Mouse (Mus musculus) limb, embryonic 13.5 days (tissue): ENCODE measurements around the gene Ccdc43. TPM values are rescaled to one million over a fixed set of nuclear protein-coding genes. Genes with fewer than 3 reads are reported as not detected.
"Not testable (repeated sequence)": the region's sequence is repeated elsewhere in the genome, so short reads cannot be mapped to it uniquely, and the experiment has no call there.

Source experiments
- ATAC-seq: fragments of 200-750 bp; cut with Nextera tagmentation; 2 replicates; pipeline ENCODE4 v1.8.0; 2017; ENCODE audit warnings: low read depth, moderate number of reproducible peaks, moderate TSS enrichment; ENCODE audit not compliant: low FRiP score
- H3K27ac ChIP-seq: fragments of 300-500 bp; sonication (generic); 2 replicates; pipeline ENCODE4 v1.5.1; 2015; ENCODE audit warnings: inconsistent platforms, mild to moderate bottlenecking, moderate library complexity
- H3K27me3 ChIP-seq: fragments of 300-500 bp; sonication (generic); 2 replicates; pipeline ENCODE4 v1.6.1; 2015; ENCODE audit warnings: mild to moderate bottlenecking, inconsistent platforms
- H3K36me3 ChIP-seq: fragments of 300-500 bp; sonication (generic); 2 replicates; pipeline ENCODE4 v1.6.1; 2015; ENCODE audit warnings: inconsistent platforms, mild to moderate bottlenecking, moderate library complexity
- H3K4me1 ChIP-seq: fragments of 300-500 bp; sonication (generic); 2 replicates; pipeline ENCODE4 v1.6.1; 2015; ENCODE audit warnings: inconsistent platforms
- H3K4me2 ChIP-seq: fragments of 300-500 bp; sonication (generic); replicated peaks from 2 replicates; pipeline ENCODE4 v1.6.1; 2015; ENCODE audit warnings: inconsistent platforms, mild to moderate bottlenecking, moderate library complexity
- H3K4me3 ChIP-seq: fragments of 300-500 bp; sonication (generic); 2 replicates; pipeline ENCODE4 v1.5.1; 2015; ENCODE audit warnings: moderate library complexity, mild to moderate bottlenecking, inconsistent platforms
- H3K9ac ChIP-seq: fragments of 300-500 bp; sonication (generic); 2 replicates; pipeline ENCODE4 v1.6.1; 2015; ENCODE audit warnings: mild to moderate bottlenecking, inconsistent platforms
- H3K9me3 ChIP-seq: fragments of 300-500 bp; sonication (generic); 2 replicates; pipeline ENCODE4 v1.6.1; 2016; ENCODE audit warnings: inconsistent platforms
- WGBS: fragments of 180-500 bp; shearing (Covaris S2); methylation state at CpG from one replicate; pipeline ENCODE4 v1.1.7; 2015; 5-methylcytosine and 5-hydroxymethylcytosine counted together
- polyA plus RNA-seq: library from polyadenylated mRNA; unstranded; fragments of >200 nt; fragmentation: Nextera tagmentation; extraction: Ambion mirVana; gene quantifications from 2 replicates; pipeline ENCODE4 v1.2.1, GENCODE M21; 2015

Gene Ccdc43
- polyA plus RNA-seq, 1 experiment from 2014 or later, result 46.1 TPM

GRCm38 (mm10) chr11:102728614-102729013 is 31.0 kb upstream of the Ccdc43 start:
- H3K9ac ChIP-seq, result no peak overlapping the region
- H3K27me3 ChIP-seq, result peaks cover 1% of the 10 kb centered on the region; the same call in 1 of the 2 replicates
- no peak overlapping the region for H3K4me2 ChIP-seq
- no peaks in the 10 kb centered on the region for H3K4me1 ChIP-seq
- ATAC-seq, result no peak
- no peaks in the 10 kb centered on the region for H3K9me3 ChIP-seq
- H3K4me3 ChIP-seq, result no peak overlapping the region
- no peaks in the 10 kb centered on the region for H3K36me3 ChIP-seq
- no peak overlapping the region for H3K27ac ChIP-seq
- WGBS, result 33% methylated on average over 7 of the region's 7 CpGs

DNA sequence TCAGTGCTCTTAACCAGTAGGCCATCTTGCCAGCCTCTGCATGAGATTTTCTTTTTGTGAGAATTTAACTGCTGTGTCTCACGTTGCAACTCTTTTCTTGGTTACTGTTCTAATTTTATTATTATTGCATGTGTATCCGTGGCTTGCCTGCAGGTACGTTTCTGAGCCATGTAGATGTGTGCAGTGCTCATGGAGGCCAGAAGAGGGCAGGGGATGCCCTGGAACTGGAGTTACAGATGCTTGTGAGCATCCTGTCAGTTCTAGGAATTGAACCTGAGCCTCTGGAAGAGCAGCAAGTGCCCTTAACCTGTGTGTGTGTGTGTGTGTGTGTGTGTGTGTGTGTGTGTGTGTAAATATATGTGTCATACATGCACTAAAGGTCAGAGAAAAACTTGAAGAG is 28.0 kb upstream of the Ccdc43 start:
- ATAC-seq, result no peak
- H3K9ac ChIP-seq, result no peak overlapping the region
- WGBS, result 23% methylated on average over 3 of the region's 3 CpGs

DNA sequence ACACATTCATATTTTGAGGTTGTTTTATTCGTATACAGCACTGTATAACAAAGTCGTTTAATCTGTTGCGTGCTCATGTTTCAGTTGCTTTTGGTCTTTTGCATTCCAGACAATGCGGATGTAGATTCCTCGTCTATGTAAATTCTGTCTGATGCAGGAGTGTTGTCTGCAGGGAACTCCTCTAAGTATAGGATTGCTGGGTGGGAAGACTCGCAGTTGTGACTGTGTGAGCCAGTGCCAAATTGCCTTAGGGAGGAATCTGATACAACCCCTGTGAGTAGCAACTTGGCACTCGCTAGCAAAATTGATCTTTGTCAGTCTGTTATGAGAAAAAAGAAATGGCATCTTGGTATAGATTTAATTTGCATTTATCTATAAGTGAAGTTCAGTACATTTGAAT is 18.6 kb upstream of the Ccdc43 start:
- no peak overlapping the region for H3K4me2 ChIP-seq
- H3K4me1 ChIP-seq, result no peaks in the 10 kb centered on the region
- no peak overlapping the region for H3K9ac ChIP-seq
- H3K27me3 ChIP-seq, result no peaks in the 10 kb centered on the region
- no peak overlapping the region for H3K4me3 ChIP-seq
- H3K9me3 ChIP-seq, result 0 out of 2 replicates have a peak, but pooled peaks cover 8% of the 10 kb centered on the region
- H3K36me3 ChIP-seq, result no peaks in the 10 kb centered on the region
- ATAC-seq, result no peak
- no peak overlapping the region for H3K27ac ChIP-seq
- 68% methylated on average over 7 of the region's 7 CpGs for WGBS

More for the DNA sequence above, 28.0 kb upstream of the Ccdc43 start:
- H3K36me3 ChIP-seq, result no peaks in the 10 kb centered on the region
- H3K4me2 ChIP-seq, result no peak overlapping the region
- no peaks in the 10 kb centered on the region for H3K4me1 ChIP-seq
- no peaks in the 10 kb centered on the region for H3K9me3 ChIP-seq
- peaks cover 3% of the 10 kb centered on the region; the same call in 1 of the 2 replicates for H3K27me3 ChIP-seq
- H3K27ac ChIP-seq, result no peak overlapping the region
- no peak overlapping the region for H3K4me3 ChIP-seq

DNA sequence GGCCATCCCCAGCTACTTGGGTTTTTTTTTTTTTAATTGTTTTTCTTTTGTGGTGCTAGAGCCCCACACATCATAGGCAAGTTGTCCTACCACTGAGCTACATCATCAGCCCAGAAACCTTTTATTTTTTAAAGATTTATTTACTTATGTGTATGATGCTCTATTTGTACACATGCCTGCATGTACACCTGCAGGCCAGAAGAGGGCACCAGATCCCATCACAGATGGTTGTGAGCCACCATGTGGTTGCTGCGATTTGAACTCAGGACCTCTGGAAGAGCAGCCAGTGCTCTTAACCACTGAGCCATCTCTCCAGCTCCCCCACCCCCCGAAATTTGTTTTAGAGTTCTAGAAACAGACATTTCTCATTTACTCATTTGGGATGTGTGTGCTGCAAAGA is 17.0 kb upstream of the Ccdc43 start:
- not testable (repeated sequence) for H3K4me2 ChIP-seq, H3K27ac ChIP-seq, H3K9me3 ChIP-seq, H3K36me3 ChIP-seq, H3K4me1 ChIP-seq, ATAC-seq, H3K9ac ChIP-seq, H3K27me3 ChIP-seq, H3K4me3 ChIP-seq
- 79% methylated on average over 2 of the region's 2 CpGs for WGBS

- H3K9ac ChIP-seq, result no peak overlapping the region
- H3K27me3 ChIP-seq, result no peaks in the 10 kb centered on the region
- H3K4me2 ChIP-seq, result no peak overlapping the region
- H3K27ac ChIP-seq, result no peak overlapping the region
- 0 out of 2 replicates have a peak, but pooled peaks cover 8% of the 10 kb centered on the region for H3K9me3 ChIP-seq
- H3K36me3 ChIP-seq, result no peaks in the 10 kb centered on the region
- no peak overlapping the region for H3K4me3 ChIP-seq
- ATAC-seq, result no peak
- no peaks in the 10 kb centered on the region for H3K4me1 ChIP-seq
- WGBS, result 91% methylated on average over 4 of the region's 4 CpGs
These were observed 14.8 kb upstream of the Ccdc43 start for GRCm38 (mm10) chr11:102712411-102712810.

DNA sequence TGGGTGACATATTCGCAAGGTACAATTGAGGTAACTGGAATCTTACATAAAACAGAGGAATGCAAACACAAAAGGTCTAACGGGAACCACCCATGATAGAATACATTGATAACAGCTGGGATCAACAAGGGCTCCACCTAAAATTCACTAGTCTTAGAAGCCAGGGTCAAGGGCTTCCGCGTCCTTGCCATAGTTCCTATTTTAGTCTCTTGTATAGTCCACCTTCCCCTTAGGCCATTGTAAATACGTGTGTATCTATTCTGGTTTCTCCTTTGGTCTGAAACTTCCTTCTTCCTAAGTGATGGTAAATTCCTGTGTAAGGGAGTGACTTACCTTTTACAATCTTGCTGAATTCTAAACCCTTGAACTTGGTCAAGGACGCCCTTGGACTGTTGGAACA is 4.6 kb upstream of the Ccdc43 start:
- H3K9ac ChIP-seq, H3K4me3 ChIP-seq, H3K36me3 ChIP-seq, ATAC-seq, H3K4me1 ChIP-seq, H3K27me3 ChIP-seq, H3K27ac ChIP-seq, H3K9me3 ChIP-seq, H3K4me2 ChIP-seq: not testable (repeated sequence)
- WGBS, result 90% methylated on average over 6 of the region's 6 CpGs

- H3K4me2 ChIP-seq, result peak overlapping the region; percentile 66
- no peaks in the 10 kb centered on the region for H3K9me3 ChIP-seq
- peak overlapping the region; percentile 81 for H3K9ac ChIP-seq
- WGBS, result 17% methylated on average over 9 of the region's 9 CpGs
- peaks cover 14% of the 10 kb centered on the region for H3K36me3 ChIP-seq
- peak overlapping the region; percentile 22; the same call in 1 of the 2 replicates for H3K27ac ChIP-seq
- no peaks in the 10 kb centered on the region for H3K27me3 ChIP-seq
- ATAC-seq, result no peak
- peaks cover 15% of the 10 kb centered on the region for H3K4me1 ChIP-seq
- H3K4me3 ChIP-seq, result peak overlapping the region; percentile 66
These were observed 465 bp upstream of the Ccdc43 start for GRCm38 (mm10) chr11:102698018-102698476.

- Histone ChIP-seq H3K9ac (no peak overlapping the region), H3K4me1 (peaks cover 15% of the 10 kb centered on the region), H3K9me3 (no peaks in the 10 kb centered on the region), H3K27me3 (no peaks in the 10 kb centered on the region), H3K4me2 (no peak overlapping the region), H3K27ac (no peak overlapping the region), H3K36me3 (peaks cover 24% of the 10 kb centered on the region), H3K4me3 (no peak overlapping the region)
- ATAC-seq, result no peak
- 88% methylated on average over 7 of the region's 7 CpGs for WGBS
These were observed 2.3 kb downstream of the Ccdc43 start for GRCm38 (mm10) chr11:102695289-102695688.

GRCm38 (mm10) chr11:102690162-102690561 is 7.4 kb downstream of the Ccdc43 start:
- Histone ChIP-seq H3K4me3 (no peak overlapping the region), H3K4me1 (no peaks in the 10 kb centered on the region), H3K27me3 (no peaks in the 10 kb centered on the region), H3K9ac (no peak overlapping the region), H3K36me3 (peaks cover 48% of the 10 kb centered on the region), H3K4me2 (no peak overlapping the region), H3K9me3 (no peaks in the 10 kb centered on the region), H3K27ac (no peak overlapping the region)
- WGBS, result 59% methylated on average over 6 of the region's 6 CpGs
- ATAC-seq, result 0 out of 2 replicates have a peak, but pooled peaks have one; percentile 36

- Histone ChIP-seq H3K4me1 (no peaks in the 10 kb centered on the region), H3K9me3 (peaks cover 14% of the 10 kb centered on the region), H3K27ac (no peak overlapping the region), H3K9ac (no peak overlapping the region), H3K4me3 (peak overlapping the region; percentile 28), H3K36me3 (no peaks in the 10 kb centered on the region), H3K27me3 (peaks cover 42% of the 10 kb centered on the region), H3K4me2 (peak overlapping the region; percentile 40)
- 46% methylated on average over 75 of the region's 84 CpGs for WGBS
- no peak for ATAC-seq
These were observed 31.7 kb downstream of the Ccdc43 start for GRCm38 (mm10) chr11:102665637-102666435.

DNA sequence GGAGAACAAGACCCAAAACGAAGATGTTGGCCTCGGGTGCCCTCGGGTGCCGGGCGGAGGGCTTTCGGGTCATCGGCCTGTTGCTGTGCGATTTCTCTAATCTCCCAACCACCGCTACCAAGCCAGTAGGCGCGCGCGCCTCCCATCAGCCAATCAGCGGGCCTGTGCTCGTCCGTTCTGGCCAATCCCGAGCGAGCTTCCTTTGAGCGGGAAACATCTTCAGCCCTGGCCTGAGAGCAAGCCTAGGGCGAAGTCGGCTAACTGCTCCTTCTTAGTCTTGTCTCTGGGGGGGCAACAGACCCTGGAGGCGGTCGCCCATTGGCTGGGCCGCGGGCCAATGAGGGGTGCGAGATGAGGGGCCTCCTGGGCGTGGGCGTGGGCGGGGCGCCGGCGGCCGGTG is 32.4 kb downstream of the Ccdc43 start:
- Histone ChIP-seq H3K9ac (no peak overlapping the region), H3K36me3 (no peaks in the 10 kb centered on the region), H3K27me3 (peaks cover 42% of the 10 kb centered on the region), H3K4me3 (peak overlapping the region; percentile 28), H3K4me2 (peak overlapping the region; percentile 40), H3K4me1 (no peaks in the 10 kb centered on the region), H3K27ac (no peak overlapping the region), H3K9me3 (peaks cover 14% of the 10 kb centered on the region)
- no peak for ATAC-seq
- 58% methylated on average over 27 of the region's 33 CpGs for WGBS

- WGBS, result 50% methylated on average over 3 of the region's 3 CpGs
- Histone ChIP-seq H3K27me3 (peaks cover 42% of the 10 kb centered on the region), H3K9ac (no peak within 1 kb of the TSS), H3K4me2 (no peak within 1 kb of the TSS), H3K4me1 (no peaks in the 10 kb centered on the region), H3K27ac (no peak within 1 kb of the TSS), H3K36me3 (no peaks in the 10 kb centered on the region), H3K4me3 (no peak within 1 kb of the TSS), H3K9me3 (peaks cover 14% of the 10 kb centered on the region)
- no peak for ATAC-seq
These were observed 34.2 kb downstream of the Ccdc43 start, which contains the start of gene Meioc for GRCm38 (mm10) chr11:102663416-102663815. TSS of gene Meioc (plus strand) at chr11:102663716.
